Mouse (Mus musculus) gastrocnemius, postnatal 36 days (tissue): Measurements from ENCODE around the gene Dclre1b. TPM values are rescaled to one million over a fixed set of nuclear protein-coding genes. Genes with fewer than 3 reads are reported as not detected.
"Not testable (repeated sequence)": the region's sequence is repeated elsewhere in the genome, so short reads cannot be mapped to it uniquely, and the experiment has no call there.

Experiments used
- DNase-seq, 2 experiments: peaks; one replicate each; pipeline ENCODE4 v3.0.0; 2022
- intact Hi-C: fragments of 180-260 bp; cut with DNase I; formaldehyde crosslinking; loops from one replicate; pipeline ENCODE4 v1.15.1; 2025
- long read RNA-seq, 2 experiments: library from polyadenylated mRNA; stranded (forward); transcript quantifications; one replicate each; pipeline ENCODE4 v2.0.0; 2021
- total RNA-seq, 2 experiments: library from RNA; stranded (reverse); gene quantifications; 2 replicates each; pipeline ENCODE4 v1.2.3; 2021

The Dclre1b gene
- total RNA-seq = 1 to 10 TPM; 2.5 to 5.1 TPM
- long read RNA-seq, experiment 1, full-length matches to known transcripts = 2 of 2 reads
- long read RNA-seq, experiment 1, partial matches to known transcripts = 0 of 2 reads
- long read RNA-seq, experiment 1, other reads (novel, unspliced or antisense) = 0 of 2 reads
- long read RNA-seq, experiment 2, full-length matches to known transcripts = 2 of 3 reads
- long read RNA-seq, experiment 2, partial matches to known transcripts = 0 of 3 reads
- long read RNA-seq, experiment 2, other reads (novel, unspliced or antisense) = 1 of 3 reads

DNA sequence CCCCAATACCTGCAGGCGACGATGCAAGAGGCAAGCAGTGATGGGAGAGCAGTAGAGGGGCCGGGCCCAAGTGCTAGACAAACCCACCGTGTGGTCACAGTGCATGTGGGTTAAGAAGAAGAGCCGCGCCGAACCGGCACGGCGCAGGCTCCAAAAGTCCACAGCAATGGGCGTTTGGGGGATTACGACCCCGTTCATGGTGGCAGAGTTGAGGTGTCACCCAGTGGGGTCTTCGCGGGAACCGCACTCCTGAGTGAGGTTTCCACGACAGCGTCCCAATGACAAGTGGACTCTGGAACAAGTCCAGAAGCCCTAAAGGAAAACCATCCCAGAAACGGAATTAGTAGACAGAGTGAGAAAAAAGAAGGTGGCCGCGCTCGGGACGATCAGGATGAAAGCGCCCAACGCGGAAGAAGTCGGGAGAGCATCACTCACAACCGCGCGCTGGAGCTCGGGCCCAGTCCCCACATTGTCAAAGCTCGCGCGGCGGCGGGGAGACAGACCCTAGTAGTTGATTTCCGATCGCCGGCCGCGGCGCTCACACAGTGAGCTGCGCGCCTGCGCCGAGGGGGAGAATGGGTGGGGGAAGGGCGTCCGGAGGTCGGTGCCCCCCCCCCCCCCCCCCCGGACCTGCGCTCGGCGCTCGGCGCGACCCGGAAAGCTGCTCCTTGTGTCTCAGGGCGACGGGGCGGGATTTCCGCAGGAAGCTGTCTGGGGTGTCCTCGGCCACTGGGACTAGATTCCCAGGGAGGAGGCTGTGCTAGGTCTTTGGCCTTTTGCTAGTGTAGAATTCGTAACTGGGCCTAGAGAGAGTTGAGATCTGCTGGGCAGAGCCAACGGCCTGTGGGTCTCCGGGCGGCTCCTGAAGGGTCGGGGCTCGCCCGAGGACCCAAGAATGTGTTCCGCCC is at the start of gene Dclre1b, which contains the start of the genes Ap4b1 and Gm43064:
Dclre1b (minus strand) TSS at position 554 of the 908 bp plus-strand sequence.
Ap4b1 (plus strand) TSS at position 630 of the 908 bp plus-strand sequence.
Gm43064 (plus strand) TSS at position 683 of the 908 bp plus-strand sequence.
- peak; percentile 80 to 91 for DNase-seq
- intact Hi-C loops = loop anchor here (1.0 kb wide), 1 partner anchor 18 kb away; the partner anchor contains the start of gene Hipk1

DNA sequence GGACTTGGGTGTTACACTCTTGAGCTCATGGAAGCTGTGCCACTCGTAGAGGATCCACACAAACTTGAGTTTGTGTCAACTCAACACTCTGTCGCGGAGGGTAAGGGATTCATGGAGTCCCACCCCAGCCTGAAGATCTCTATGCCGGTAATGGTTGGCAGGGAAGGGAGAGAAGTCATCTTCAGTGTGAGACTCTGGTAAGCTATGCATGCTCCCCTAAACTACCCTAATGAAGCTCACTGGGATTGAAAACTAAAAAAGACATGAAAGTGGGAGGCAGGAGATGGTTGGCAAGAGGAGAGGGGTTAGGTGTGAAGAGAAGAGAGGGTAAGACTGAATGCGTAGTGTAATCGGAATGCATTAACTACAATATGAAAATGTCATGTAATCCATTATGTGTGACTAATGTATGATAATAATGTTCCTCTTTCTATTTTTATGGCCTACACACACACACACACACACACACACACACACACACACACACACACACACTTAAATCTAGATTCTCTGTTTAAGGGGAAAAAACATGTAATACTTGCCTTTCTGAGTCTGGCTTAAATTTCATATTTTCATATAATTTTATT is 48.8 kb upstream of the Dclre1b start:
- no peak for DNase-seq
- intact Hi-C loops = no loop called here

DNA sequence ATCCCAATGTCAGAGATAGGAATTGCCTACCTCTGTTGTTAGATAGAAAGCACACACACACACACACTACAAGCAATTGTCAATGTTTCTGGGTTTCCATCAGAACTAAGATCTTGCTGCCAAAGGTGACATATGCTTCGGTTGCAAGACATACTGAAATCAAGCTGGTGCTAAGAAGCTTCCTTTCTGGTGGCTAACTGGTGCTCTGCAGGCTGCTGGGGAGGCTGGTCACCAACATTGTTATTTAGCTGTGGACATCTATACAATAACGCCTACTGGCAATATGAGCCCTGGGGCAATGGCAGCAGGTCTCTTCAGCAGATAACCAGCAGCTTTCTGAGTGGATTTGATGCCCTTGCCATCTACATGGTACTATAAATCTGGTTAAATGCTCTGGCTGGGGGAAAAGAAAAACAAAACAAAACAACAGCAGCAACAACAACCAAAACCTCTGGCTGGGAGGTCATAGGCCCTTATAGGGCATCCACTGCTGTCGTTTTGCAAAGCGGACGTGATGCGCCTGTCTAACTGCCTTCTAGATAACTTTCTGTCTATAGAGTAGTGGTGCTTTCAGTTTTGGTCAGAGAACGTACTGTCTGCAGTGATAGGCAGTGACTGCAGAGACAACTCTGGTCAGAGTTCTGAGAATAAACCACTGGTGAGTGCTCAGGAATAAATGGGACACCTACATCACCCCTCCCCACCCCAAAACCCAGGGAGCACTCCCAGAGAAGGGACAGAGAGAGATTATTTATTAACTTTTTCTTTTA is 48.0 kb upstream of the Dclre1b start:
- intact Hi-C loops = no loop called here

DNA sequence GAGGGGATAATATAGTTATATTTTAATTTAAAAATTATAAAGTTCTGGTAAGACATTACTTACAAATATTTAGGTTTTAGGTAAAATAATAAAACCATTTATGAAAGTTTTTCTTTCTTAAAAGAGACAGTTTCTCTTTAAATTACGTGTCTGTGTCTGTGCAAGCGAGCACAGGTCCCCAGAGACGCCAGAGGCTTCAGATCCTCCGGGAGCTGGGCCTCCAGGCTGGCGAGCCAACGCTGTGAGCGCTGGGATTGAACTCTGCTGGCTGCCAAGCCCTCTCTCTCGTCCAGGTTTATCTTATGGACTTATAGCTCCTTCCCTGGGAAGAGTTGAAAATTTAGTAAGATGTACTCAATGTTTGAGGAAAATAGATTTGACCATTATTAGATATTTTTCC is 44.6 kb upstream of the Dclre1b start:
- intact Hi-C loops = no loop called here
- DNase-seq = no peak

More for the DNA sequence above, 48.0 kb upstream of the Dclre1b start:
- no peak for DNase-seq

DNA sequence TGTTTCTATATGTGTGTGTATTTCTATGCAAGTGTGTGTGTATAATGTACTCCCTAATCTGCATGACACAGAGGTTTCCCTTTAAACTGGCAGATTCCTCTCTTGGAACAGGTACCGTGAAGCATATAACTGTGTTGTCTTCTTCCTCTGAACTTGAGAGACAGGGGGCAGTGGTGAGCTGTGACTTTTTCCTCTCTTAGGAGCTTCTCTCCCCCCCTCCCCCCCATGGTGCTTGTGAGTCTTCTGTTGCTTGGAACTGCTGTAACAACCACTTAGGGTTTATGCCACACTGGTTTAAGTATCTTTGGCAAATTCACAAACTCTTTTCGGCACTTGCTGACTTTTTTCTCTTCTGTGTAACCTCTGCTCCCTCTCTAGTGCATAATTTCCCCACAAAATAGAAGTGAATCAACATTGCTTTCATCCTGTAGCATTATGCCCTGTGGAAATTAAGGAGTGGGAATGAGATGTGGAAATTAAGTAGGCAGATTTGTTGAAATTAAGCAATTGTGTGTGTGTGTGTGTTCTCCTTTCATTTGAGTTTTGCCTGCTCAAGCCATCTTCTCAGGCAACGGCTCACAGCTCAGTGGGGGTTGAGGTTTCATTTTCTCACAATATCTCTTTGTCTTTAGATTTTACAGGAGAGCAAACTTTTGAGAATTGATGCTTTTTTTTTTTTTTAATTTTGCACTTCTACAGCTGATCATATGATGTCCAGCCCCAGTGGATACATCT is 43.5 kb upstream of the Dclre1b start:
- intact Hi-C loops = no loop called here
- peak in 1 of 2 experiments; percentile 12 for DNase-seq

DNA sequence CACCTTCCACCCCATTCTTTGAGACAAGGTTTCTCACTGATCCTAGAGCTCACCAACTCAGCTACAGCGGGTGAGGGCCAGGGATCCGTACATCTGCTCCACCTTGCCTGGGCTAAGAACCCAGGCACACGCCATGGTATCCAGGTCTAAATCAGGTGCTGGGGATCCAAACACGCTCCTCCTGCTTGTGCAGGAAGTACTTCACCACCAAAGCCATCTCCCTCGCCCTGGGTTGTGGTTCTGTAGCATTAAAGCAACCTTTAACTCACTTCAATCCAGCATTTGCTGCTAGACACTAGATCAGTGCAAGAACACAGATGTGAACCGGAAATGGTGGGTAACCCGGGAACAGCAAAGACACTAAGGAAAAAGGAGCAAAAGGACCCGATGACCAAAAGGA is 42.6 kb upstream of the Dclre1b start:
- no peak for DNase-seq
- intact Hi-C loops = no loop called here

DNA sequence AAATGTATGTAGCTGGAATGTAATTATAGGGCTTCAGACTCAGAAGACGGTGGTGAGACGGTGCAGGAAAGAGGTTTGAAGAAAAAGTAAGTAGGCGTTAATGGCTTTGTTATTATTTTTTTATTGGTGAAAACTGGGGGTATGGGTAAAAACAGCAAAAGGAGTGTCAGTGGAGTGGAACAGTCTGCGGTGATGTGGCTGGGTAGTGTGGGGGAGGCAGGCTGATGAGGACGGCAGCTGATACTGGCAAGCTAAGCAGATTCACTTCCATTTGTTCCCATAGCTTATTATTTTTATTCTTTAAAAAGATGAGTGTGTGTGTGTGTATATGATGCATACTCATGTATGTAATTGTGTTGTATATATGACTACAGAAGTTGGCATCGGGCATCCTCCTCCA is 42.2 kb upstream of the Dclre1b start:
- DNase-seq = no peak
- intact Hi-C loops = no loop called here

GRCm38 (mm10) chr3:103850644-103851363 is 41.6 kb upstream of the Dclre1b start:
- intact Hi-C loops = no loop called here
- DNase-seq = no peak

- intact Hi-C loops, DNase-seq: not testable (repeated sequence)
Observed at GRCm38 (mm10) chr3:103840946-103841345, 31.7 kb upstream of the Dclre1b start.

GRCm38 (mm10) chr3:103840195-103840594 is 31.0 kb upstream of the Dclre1b start:
- DNase-seq, intact Hi-C loops: not testable (repeated sequence)

- no peak for DNase-seq
- intact Hi-C loops = no loop called here
Observed at GRCm38 (mm10) chr3:103839711-103840110, 30.5 kb upstream of the Dclre1b start.

DNA sequence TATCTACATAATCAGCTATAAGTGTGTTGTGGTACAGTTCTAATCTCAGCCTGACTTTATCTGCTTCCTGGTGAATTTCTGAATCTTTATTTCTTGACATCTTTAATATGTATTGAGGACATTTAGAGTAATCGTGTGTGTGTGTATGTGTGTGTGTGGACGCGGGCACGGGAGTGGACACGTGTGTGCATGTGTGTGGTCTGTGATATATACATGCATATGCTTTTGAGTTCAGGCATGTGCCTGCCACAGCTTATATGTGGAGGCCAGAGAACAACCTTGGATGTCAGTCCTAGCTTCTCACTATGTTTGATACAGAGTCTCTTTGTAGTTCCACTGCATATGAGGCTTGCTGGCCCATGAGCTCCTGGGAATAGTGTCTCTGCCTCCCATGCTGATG is 27.2 kb upstream of the Dclre1b start:
- intact Hi-C loops = no loop called here

GRCm38 (mm10) chr3:103835951-103836310 is 26.7 kb upstream of the Dclre1b start:
- intact Hi-C loops = no loop called here
- DNase-seq = no peak

More for the DNA sequence above, 27.2 kb upstream of the Dclre1b start:
- no peak for DNase-seq

DNA sequence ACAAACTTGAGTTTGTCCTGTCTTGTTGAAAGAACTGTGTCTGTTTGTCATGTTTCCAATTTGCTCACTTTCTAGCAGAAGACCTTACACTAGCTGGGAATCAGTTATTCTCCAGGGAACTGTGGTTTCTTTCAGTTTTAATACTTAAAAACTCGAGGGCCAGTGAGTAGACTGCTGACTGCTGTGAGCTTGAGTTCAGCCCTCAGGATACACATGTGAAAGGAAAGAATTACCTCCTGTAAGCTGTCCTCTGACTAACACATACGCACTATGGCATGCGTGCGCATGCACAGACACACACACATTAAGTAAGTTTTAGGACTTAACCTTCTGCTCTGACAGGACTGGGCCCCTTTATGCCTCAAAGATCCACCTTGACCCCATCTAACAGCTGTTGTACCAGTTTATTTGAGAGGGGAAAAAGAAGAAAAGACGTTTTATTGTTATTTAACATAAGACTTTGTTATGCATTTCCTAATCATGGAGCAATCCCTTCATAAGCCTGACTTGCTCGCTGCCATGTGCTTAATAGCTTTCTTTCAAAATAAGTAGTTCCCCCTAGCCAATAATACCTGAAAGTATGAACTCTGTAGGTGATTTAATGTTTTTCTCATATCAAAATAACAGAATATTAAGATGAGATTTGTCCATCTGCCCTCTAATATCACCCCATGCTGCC is 26.2 kb upstream of the Dclre1b start:
- DNase-seq = no peak
- intact Hi-C loops = no loop called here

GRCm38 (mm10) chr3:103834001-103834400 is 24.8 kb upstream of the Dclre1b start:
- intact Hi-C loops = no loop called here
- no peak for DNase-seq

GRCm38 (mm10) chr3:103832426-103832825 is 23.2 kb upstream of the Dclre1b start, which contains the start of gene Bcl2l15:
Gene Bcl2l15 (plus strand): TSS chr3:103832601.
- no peak for DNase-seq
- intact Hi-C loops = no loop called here

DNA sequence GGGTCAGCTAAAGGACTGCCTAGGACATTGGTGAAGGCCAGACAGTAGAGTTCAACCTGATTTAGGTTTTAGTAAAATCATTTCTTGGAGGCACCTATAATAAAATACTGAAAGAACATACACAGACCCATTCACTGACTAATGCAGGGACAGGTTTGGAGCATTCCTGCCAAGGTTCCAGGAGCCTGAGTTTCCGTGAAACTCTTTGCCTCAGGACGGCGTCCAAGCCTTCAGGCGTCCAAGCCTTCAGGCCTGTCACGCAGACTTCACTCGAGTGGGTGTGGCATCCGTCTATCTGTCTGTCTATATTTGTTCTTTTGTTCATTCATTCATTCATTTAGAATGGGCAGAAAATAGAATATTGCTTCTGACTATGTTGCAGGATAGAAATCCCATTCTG is 21.9 kb upstream of the Dclre1b start:
- DNase-seq = no peak
- intact Hi-C loops = no loop called here

- DNase-seq, intact Hi-C loops: not testable (repeated sequence)
Observed at GRCm38 (mm10) chr3:103830681-103831080, 21.4 kb upstream of the Dclre1b start.
